Mouse (Mus musculus): ENCODE measurements around the gene Grhpr. TPM values are rescaled to one million over a fixed set of nuclear protein-coding genes. Genes with fewer than 3 reads are reported as not detected.

Gene Grhpr
- 40.0 and 44.5 TPM in 2 replicates for polyA plus RNA-seq (2015; fragmentation: Nextera tagmentation; extraction: Ambion mirVana)

DNA sequence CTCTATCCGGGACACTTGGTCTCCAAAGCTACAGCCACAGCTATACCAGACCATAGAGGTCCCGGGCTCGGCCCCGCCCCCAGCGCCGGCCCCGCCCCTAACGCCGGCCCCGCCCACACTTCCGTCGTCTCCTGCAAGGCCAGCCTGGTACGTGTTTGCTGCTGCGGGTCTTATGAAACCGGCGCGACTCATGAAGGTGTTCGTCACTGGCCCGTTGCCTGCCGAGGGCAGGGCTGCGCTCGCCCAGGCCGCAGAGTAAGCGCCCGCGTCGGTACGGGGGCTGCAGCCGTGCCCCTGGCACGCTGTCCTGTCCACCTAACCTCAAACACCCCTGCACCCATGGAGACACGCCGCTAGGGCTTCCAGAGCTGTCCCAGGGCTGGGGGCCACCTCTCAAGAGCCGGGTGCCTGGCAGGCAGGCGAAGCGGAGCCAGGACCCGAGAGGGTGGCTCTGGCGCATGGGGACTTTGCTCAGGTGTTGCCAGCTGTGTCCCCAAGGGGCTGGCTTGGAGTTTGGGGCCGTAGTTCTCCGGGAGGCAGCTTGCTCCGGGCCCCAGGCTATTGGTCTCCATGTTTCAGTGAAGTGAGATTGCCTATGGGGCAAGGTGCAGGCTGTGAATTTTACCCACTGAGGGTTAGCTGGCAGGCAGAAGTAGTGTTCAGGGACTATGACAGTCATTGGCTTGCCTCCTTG lies at the start of gene Grhpr:
TSS of gene Grhpr (plus strand) at position 116 of the 694 bp plus-strand sequence.

DNA sequence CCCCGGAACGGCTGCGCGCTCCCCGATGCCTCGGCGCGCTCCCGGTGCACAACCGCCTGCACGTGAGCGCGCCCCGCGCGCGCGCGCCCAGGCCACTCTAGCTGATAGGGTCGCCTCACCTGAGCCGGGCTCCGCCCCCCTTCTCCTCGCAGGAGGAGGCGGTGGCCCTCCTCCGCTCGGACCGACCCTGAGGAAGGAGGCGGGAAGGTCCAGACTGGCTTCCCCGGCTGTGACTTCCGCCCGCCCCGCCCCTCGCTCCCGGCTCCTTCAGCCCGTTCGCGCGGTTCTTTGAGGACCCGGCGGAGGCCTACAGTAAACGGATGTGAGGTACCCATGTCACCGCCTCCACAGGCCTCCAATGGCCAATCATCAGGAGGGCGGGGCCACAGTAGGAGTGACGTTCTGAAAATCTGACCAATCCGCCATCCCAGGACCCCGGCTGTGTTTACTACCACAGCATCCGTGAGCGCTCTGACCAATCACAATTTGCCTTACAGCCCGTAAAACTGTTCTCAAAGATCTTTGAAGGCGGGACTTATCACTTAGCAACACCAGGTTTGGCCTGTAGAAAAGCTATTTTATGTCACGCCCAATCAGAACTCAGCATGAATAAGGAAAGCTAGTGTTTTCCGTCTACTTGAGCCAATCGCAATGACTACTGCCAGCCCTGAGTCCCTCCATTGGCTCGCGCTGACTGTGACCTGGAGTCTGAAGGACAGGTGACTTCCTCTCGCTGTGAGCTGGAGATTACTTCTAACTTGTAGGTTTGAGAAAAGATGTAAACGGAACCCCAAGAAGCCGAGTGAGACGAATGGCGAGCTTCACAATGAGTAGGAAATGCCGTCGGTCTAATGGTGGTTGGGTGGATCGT lies 31.1 kb downstream of the Grhpr start, which contains the start of gene Zbtb5:
TSS of gene Zbtb5 (minus strand) at position 308 of the 871 bp plus-strand sequence.

DNA sequence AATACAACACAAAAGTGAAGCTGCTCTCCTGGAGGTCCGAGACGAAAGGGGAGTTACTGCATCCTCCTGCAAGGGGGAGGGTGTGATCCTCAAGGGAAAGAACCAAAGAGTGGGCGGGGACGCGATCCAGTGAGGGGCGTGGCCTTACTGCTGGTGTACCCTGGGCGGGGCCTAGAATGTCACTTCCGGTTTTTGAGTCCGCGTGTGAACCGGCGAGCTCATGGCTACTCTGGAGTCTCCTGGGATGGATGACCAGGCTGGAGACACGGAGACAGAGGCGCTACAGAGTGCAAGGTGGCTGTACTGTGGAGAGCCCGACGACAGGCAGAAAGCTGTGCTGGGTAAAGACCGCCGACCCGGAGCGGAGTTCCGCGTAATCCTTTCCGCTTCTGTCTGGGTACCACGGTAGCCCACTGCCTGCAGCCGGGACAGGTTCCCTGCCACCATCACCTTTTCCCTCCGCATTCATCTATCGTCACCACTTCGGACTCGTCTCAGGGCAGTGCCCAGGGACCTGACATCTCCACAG lies 37.3 kb downstream of the Grhpr start, which contains the start of gene Polr1e:
TSS of gene Polr1e (plus strand) at position 132 of the 529 bp plus-strand sequence.

Other genes starting within 250 kb of the Grhpr start
- 22.3 and 25.2 TPM in 2 replicates for gene Zcchc7, start 225.5 kb upstream of the Grhpr start, polyA plus RNA-seq (2015; fragmentation: Nextera tagmentation; extraction: Ambion mirVana)
- 6.9 and 7.5 TPM in 2 replicates for gene Zbtb5, start 31.0 kb downstream of the Grhpr start, polyA plus RNA-seq (2015; fragmentation: Nextera tagmentation; extraction: Ambion mirVana)
- 22.7 and 23.0 TPM in 2 replicates for gene Polr1e, start 37.2 kb downstream of the Grhpr start, polyA plus RNA-seq (2015; fragmentation: Nextera tagmentation; extraction: Ambion mirVana)
- 5.9 and 6.1 TPM in 2 replicates for gene Fbxo10, start 103.2 kb downstream of the Grhpr start, polyA plus RNA-seq (2015; fragmentation: Nextera tagmentation; extraction: Ambion mirVana)
- gene Tomm5, start 126.7 kb downstream of the Grhpr start, polyA plus RNA-seq (2015; fragmentation: Nextera tagmentation; extraction: Ambion mirVana): 219 and 220 TPM in 2 replicates
- 0.04 TPM in 1 of 2 replicates, not detected in the other for gene Frmpd1, start 203.5 kb downstream of the Grhpr start, polyA plus RNA-seq (2015; fragmentation: Nextera tagmentation; extraction: Ambion mirVana)